Mouse (Mus musculus) lung, adult 2 months (tissue): Measurements from ENCODE around the gene Dok7.

Experiments used
- CTCF ChIP-seq: fragments of 200-500 bp; IDR thresholded peaks from 2 replicates; pipeline ENCODE4 v1.5.1; 2011; ENCODE audit warnings: mild to moderate bottlenecking, low read length, control low read depth; ENCODE audit not compliant: insufficient read depth
- POLR2A ChIP-seq: fragments of 200-500 bp; IDR thresholded peaks from 2 replicates; pipeline ENCODE4 v1.6.1; 2011; ENCODE audit warnings: low read depth, mild to moderate bottlenecking, control low read depth, low read length, borderline replicate concordance; ENCODE audit errors: extremely low read depth

DNA sequence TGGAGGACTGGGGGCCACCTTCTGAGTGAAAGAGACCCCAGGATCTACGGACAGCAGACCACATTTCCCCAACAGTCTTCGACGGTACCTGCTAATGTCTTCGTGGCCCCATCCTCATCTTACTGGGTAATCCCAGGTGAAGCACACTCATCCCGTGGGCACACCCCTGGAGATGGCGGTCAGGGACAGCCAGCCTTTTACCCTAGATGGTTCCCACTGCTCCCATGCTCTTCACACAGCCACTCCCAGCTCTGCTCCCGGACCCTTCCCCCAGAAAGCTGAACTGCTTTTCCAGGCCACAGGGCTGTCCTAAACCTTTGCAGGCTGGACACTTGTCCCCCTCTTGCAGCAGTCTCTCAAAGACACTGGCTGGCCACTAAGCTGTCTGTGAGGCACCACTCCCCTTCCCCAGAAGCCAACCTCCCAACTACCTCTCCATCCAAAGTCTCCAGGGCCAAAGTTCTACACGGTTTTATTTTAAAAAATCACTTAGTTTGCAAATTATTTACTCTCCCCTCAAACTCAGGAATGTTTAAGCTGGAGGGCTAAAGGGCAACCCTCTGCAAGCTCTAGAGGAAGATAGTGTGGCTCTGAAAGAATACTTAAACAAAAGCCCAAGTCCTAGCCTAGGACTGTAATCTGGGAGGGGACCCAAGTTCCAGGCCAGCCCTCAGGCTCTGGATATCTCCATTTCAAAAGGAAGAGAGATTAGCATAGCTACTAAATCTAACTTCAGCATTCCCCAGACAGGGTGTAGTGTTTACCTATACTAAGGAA, 47.8 kb downstream of the Dok7 start:
- TF ChIP-seq POLR2A (no peak), CTCF (no peak)
